Mouse (Mus musculus): Measurements from ENCODE around the gene Heg1. TPM values are rescaled to one million over a fixed set of nuclear protein-coding genes. Genes with fewer than 3 reads are reported as not detected.

Gene Heg1
- total and polyA plus RNA-seq, 3 experiments = 40.8 to 77.1 (median 67.2) TPM

GRCm38 (mm10) chr16:33818413-33819165 lies 134.4 kb downstream of the Heg1 start:
- Histone ChIP-seq H3K36me3 (replicated peaks in 1 of 2; ENCODE audit: control insufficient read depth in 1 of 2, insufficient read depth in 1 of 2, low read length in 1 of 2) (no peaks in the 10 kb centered on the region), H3K4me2 (ENCODE audit: insufficient read depth, low read depth, poor library complexity, severe bottlenecking) (no peak overlapping the region), H3K79me2 (replicated peaks; ENCODE audit: control insufficient read depth, extremely low read depth, insufficient read depth, poor library complexity, severe bottlenecking) (no peaks in the 10 kb centered on the region), H3K9me3 (replicated peaks; ENCODE audit: low read length) (peaks cover 6% of the 10 kb centered on the region), H3K4me3 (replicated peaks in 1 of 3; ENCODE audit: low read depth in 2 of 3, low read length in 2 of 3, poor library complexity in 1 of 3) (no peak overlapping the region), H3K27ac (ENCODE audit: insufficient read depth, low read depth) (no peak overlapping the region), H3K4me1 (ENCODE audit: control insufficient read depth in 1 of 2, insufficient read depth in 2 of 2) (peaks cover 2 to 25% of the 10 kb centered on the region in 2 experiments; a peak in 2 of 4 replicates), H3K27me3 (replicated peaks) (peaks cover 2% of the 10 kb centered on the region), H3K9ac (ENCODE audit: insufficient read depth, low read depth) (no peak overlapping the region)
- TF ChIP-seq TCF12 (IDR thresholded peaks at IDR 0.05; ENCODE audit: low read depth, low read length) (no peak), SMC3 (IDR thresholded peaks at IDR 0.05; ENCODE audit: low read depth, low read length) (no peak), ZC3H11A (IDR thresholded peaks at IDR 0.05; ENCODE audit: low read depth, low read length) (no peak), ZMIZ1 (IDR thresholded peaks at IDR 0.05; ENCODE audit: low read depth, low read length) (no peak), NELFE (IDR thresholded peaks at IDR 0.05; ENCODE audit: low read depth, low read length) (no peak), IRF4 (IDR thresholded peaks at IDR 0.05; ENCODE audit: low read depth, low read length) (no peak), POLR2A (IDR thresholded peaks at IDR 0.05; ENCODE audit: low read depth, low read length) (no peak), MAZ (IDR thresholded peaks at IDR 0.05; ENCODE audit: low read depth, low read length) (no peak), UBTF (IDR thresholded peaks at IDR 0.05; ENCODE audit: low read depth, low read length) (no peak), CTCF (conservative IDR thresholded peaks at IDR 0.05 in 1 of 2, IDR thresholded peaks at IDR 0.05 in 1 of 2; ENCODE audit: low read depth in 2 of 2, low read length in 2 of 2) (no peak), ELF1 (IDR thresholded peaks at IDR 0.05; ENCODE audit: low read depth, low read length) (no peak)
- dilution Hi-C loops (cut with MboI; ENCODE audit: extremely low pct_ligation_motif_present, extremely low pct_unique_long_range_greater_than_20kb, low sequenced_read_pairs) (no loop called here), in situ Hi-C loops (cut with MboI; ENCODE audit: low pct_ligation_motif_present, low pct_unique_long_range_greater_than_20kb, low sequenced_read_pairs) (no loop called here)
- no peak for DNase-seq (ENCODE audit: extremely low read depth)

- no peak overlapping the region for H3K4me3 ChIP-seq (replicated peaks in 1 of 3; ENCODE audit: low read depth in 2 of 3, low read length in 2 of 3, poor library complexity in 1 of 3)
- peak overlapping the region; percentile 25; the same call in 1 of the 2 replicates for H3K9ac ChIP-seq (ENCODE audit: insufficient read depth, low read depth)
- peaks cover 2 to 25% of the 10 kb centered on the region in 2 experiments; a peak in 2 of 4 replicates for H3K4me1 ChIP-seq (ENCODE audit: control insufficient read depth in 1 of 2, insufficient read depth in 2 of 2)
- H3K79me2 ChIP-seq (replicated peaks; ENCODE audit: control insufficient read depth, extremely low read depth, insufficient read depth, poor library complexity, severe bottlenecking) = no peaks in the 10 kb centered on the region
- H3K4me2 ChIP-seq (ENCODE audit: insufficient read depth, low read depth, poor library complexity, severe bottlenecking) = peak overlapping the region; percentile 64
- peaks cover 6% of the 10 kb centered on the region for H3K9me3 ChIP-seq (replicated peaks; ENCODE audit: low read length)
- H3K27me3 ChIP-seq (replicated peaks) = peaks cover 3% of the 10 kb centered on the region
- dilution Hi-C loops (cut with MboI; ENCODE audit: extremely low pct_ligation_motif_present, extremely low pct_unique_long_range_greater_than_20kb, low sequenced_read_pairs) = no loop called here
- DNase-seq (ENCODE audit: extremely low read depth) = peak; percentile 86
- H3K36me3 ChIP-seq (replicated peaks in 1 of 2; ENCODE audit: control insufficient read depth in 1 of 2, insufficient read depth in 1 of 2, low read length in 1 of 2) = no peaks in the 10 kb centered on the region
- in situ Hi-C loops (cut with MboI; ENCODE audit: low pct_ligation_motif_present, low pct_unique_long_range_greater_than_20kb, low sequenced_read_pairs) = loop anchor here (10.0 kb wide), 1 partner anchor 284 kb away; no protein-coding TSS in a partner anchor
- H3K27ac ChIP-seq (ENCODE audit: insufficient read depth, low read depth) = no peak overlapping the region
- TF ChIP-seq EP300 (IDR thresholded peaks at IDR 0.05; ENCODE audit: low read length) (no peak), JUN (IDR thresholded peaks at IDR 0.05; ENCODE audit: insufficient read depth, low read depth, low read length) (no peak), RCOR1 (conservative IDR thresholded peaks at IDR 0.05; ENCODE audit: low read depth, low read length) (no peak), MAX (IDR thresholded peaks at IDR 0.05; ENCODE audit: low read length) (0 out of 2 replicates have a peak, but pooled peaks have one; percentile 1), UBTF (IDR thresholded peaks at IDR 0.05; ENCODE audit: low read depth, low read length) (no peak), MAFK (IDR thresholded peaks at IDR 0.05; ENCODE audit: insufficient replicate concordance, low read length) (no peak; the same call in 1 of the 2 replicates), E2F4 (IDR thresholded peaks at IDR 0.05; ENCODE audit: insufficient replicate concordance, low read depth, low read length) (no peak), ETS1 (conservative IDR thresholded peaks at IDR 0.05; ENCODE audit: low read depth, low read length) (no peak), ZC3H11A (IDR thresholded peaks at IDR 0.05; ENCODE audit: low read depth, low read length) (peak; percentile 92), RAD21 (IDR thresholded peaks at IDR 0.05; ENCODE audit: low read depth, low read length) (peak; percentile 100), TCF12 (IDR thresholded peaks at IDR 0.05; ENCODE audit: low read depth, low read length) (no peak), USF2 (conservative IDR thresholded peaks at IDR 0.05; ENCODE audit: low read depth, low read length) (no peak), CHD2 (IDR thresholded peaks at IDR 0.05; ENCODE audit: low read length) (no peak), GABPA (IDR thresholded peaks at IDR 0.05; ENCODE audit: insufficient replicate concordance, low read depth, low read length) (no peak), CHD1 (IDR thresholded peaks at IDR 0.05; ENCODE audit: low read depth, low read length) (no peak), BHLHE40 (IDR thresholded peaks at IDR 0.05; ENCODE audit: low read depth, low read length) (peak; percentile 28; the same call in 1 of the 2 replicates), ZNF384 (IDR thresholded peaks at IDR 0.05; ENCODE audit: low read depth, low read length) (peak; percentile 93), ZKSCAN1 (IDR thresholded peaks at IDR 0.05; ENCODE audit: borderline replicate concordance, low read depth, low read length) (no peak), POLR2AphosphoS2 (IDR thresholded peaks at IDR 0.05; ENCODE audit: low read depth, low read length) (no peak), MAZ (IDR thresholded peaks at IDR 0.05; ENCODE audit: low read depth, low read length) (no peak), ELF1 (IDR thresholded peaks at IDR 0.05; ENCODE audit: low read depth, low read length) (0 out of 2 replicates have a peak, but pooled peaks have one; percentile 24), IRF4 (IDR thresholded peaks at IDR 0.05; ENCODE audit: low read depth, low read length) (peak; percentile 67), MEF2A (IDR thresholded peaks at IDR 0.05; ENCODE audit: borderline replicate concordance, low read depth, low read length) (no peak)
These were observed 136.4 kb downstream of the Heg1 start for GRCm38 (mm10) chr16:33820269-33821178.

Data from CH12.LX (cell line).